Mouse (Mus musculus): ENCODE data around the gene Yod1. TPM values are rescaled to one million over a fixed set of nuclear protein-coding genes. Genes with fewer than 3 reads are reported as not detected.

The Yod1 gene
- polyA plus RNA-seq (2014; fragmentation: Illumina TruSeq; extraction: RNeasy Lipid Tissue Mini Kit (QIAGEN cat#74804); ENCODE audit: low replicate concordance) = 21.0 TPM

GRCm38 (mm10) chr1:130717291-130717871 is at the start of gene Yod1:
Gene Yod1, plus strand, starts transcription at chr1:130717327.

GRCm38 (mm10) chr1:130715561-130716217 is 1.4 kb upstream of the Yod1 start, which contains the start of gene Gm29427:
Gene Gm29427, minus strand, starts transcription at chr1:130715799.

GRCm38 (mm10) chr1:130729153-130729552 is 12.0 kb downstream of the Yod1 start, which contains the start of gene Pfkfb2:
Gene Pfkfb2, minus strand, starts transcription at chr1:130729253.

GRCm38 (mm10) chr1:130731741-130732337 is 14.7 kb downstream of the Yod1 start, which contains the start of gene AA986860:
Gene AA986860, plus strand, starts transcription at chr1:130731976.

Other genes with a start within 250 kb of the Yod1 start
- gene Zp3r, start 87.7 kb upstream of the Yod1 start, polyA plus RNA-seq (2014; fragmentation: Illumina TruSeq; extraction: RNeasy Lipid Tissue Mini Kit (QIAGEN cat#74804); ENCODE audit: low replicate concordance) = not detected
- gene C4bp, start 55.7 kb upstream of the Yod1 start, polyA plus RNA-seq (2014; fragmentation: Illumina TruSeq; extraction: RNeasy Lipid Tissue Mini Kit (QIAGEN cat#74804); ENCODE audit: low replicate concordance) = 1.9 TPM
- gene Gm29427, start 1.5 kb upstream of the Yod1 start, polyA plus RNA-seq (2014; fragmentation: Illumina TruSeq; extraction: RNeasy Lipid Tissue Mini Kit (QIAGEN cat#74804); ENCODE audit: low replicate concordance) = 1.5 TPM
- 38.7 TPM for gene Pfkfb2, start 11.9 kb downstream of the Yod1 start, polyA plus RNA-seq (2014; fragmentation: Illumina TruSeq; extraction: RNeasy Lipid Tissue Mini Kit (QIAGEN cat#74804); ENCODE audit: low replicate concordance)
- gene AA986860, start 14.6 kb downstream of the Yod1 start, polyA plus RNA-seq (2014; fragmentation: Illumina TruSeq; extraction: RNeasy Lipid Tissue Mini Kit (QIAGEN cat#74804); ENCODE audit: low replicate concordance) = 15.9 TPM
- not detected for gene Fcamr, start 83.6 kb downstream of the Yod1 start, polyA plus RNA-seq (2014; fragmentation: Illumina TruSeq; extraction: RNeasy Lipid Tissue Mini Kit (QIAGEN cat#74804); ENCODE audit: low replicate concordance)
- gene Pigr, start 109.4 kb downstream of the Yod1 start, polyA plus RNA-seq (2014; fragmentation: Illumina TruSeq; extraction: RNeasy Lipid Tissue Mini Kit (QIAGEN cat#74804); ENCODE audit: low replicate concordance) = 3,567 TPM
- 2.6 TPM for gene Fcmr, start 148.3 kb downstream of the Yod1 start, polyA plus RNA-seq (2014; fragmentation: Illumina TruSeq; extraction: RNeasy Lipid Tissue Mini Kit (QIAGEN cat#74804); ENCODE audit: low replicate concordance)
- gene Il24, start 170.1 kb downstream of the Yod1 start, polyA plus RNA-seq (2014; fragmentation: Illumina TruSeq; extraction: RNeasy Lipid Tissue Mini Kit (QIAGEN cat#74804); ENCODE audit: low replicate concordance) = not detected
- not detected for gene Il20, start 194.1 kb downstream of the Yod1 start, polyA plus RNA-seq (2014; fragmentation: Illumina TruSeq; extraction: RNeasy Lipid Tissue Mini Kit (QIAGEN cat#74804); ENCODE audit: low replicate concordance)
- gene Il19, start 222.8 kb downstream of the Yod1 start, polyA plus RNA-seq (2014; fragmentation: Illumina TruSeq; extraction: RNeasy Lipid Tissue Mini Kit (QIAGEN cat#74804); ENCODE audit: low replicate concordance) = not detected

All from small intestine, adult 10 weeks (tissue).